Mouse (Mus musculus) heart, postnatal 0 days (tissue): Measurements from ENCODE around the gene S1pr2.

Experiments
- CTCF ChIP-seq: IDR thresholded peaks from 2 replicates; pipeline ENCODE4 v1.5.1; 2016; ENCODE audit warnings: antibody characterized with exemption, control low read depth, low read depth
- EP300 ChIP-seq: IDR thresholded peaks from 2 replicates; pipeline ENCODE4 v1.6.1; 2016; ENCODE audit warnings: antibody characterized with exemption, low read depth

GRCm38 (mm10) chr9:21008007-21008406 lies 31.4 kb upstream of the S1pr2 start:
- TF ChIP-seq CTCF, result 0 out of 2 replicates have a peak, but pooled peaks have one; percentile 6
- TF ChIP-seq EP300, result no peak
